Mouse (Mus musculus) MEL (cell line): ENCODE measurements at regions not wholly inside any gene's neighbourhood (a gene's known extent, or its start where the extent isn't known, plus 50 kb on each side); places are given as distances from the start of the nearest gene placed in this dataset.

Source experiments
- DNase-seq: peaks from one replicate; pipeline ENCODE4 v3.0.0; 2011; ENCODE audit warnings: low read depth, low spot score
- H3K27ac ChIP-seq: 2 replicates; pipeline ENCODE4 v1.5.1; 2012; ENCODE audit warnings: low read depth, mild to moderate bottlenecking, control low read depth, low read length, moderate library complexity; ENCODE audit not compliant: control insufficient read depth
- H3K27me3 ChIP-seq, 2 experiments: fragments of 150-350 bp in 1 of 2; sonication (generic) in 1 of 2; 2 replicates each; pipeline ENCODE4 v1.6.1; 2012; ENCODE audit warnings: low read length in 2 of 2, mild to moderate bottlenecking in 2 of 2, improper control_type of control experiment in 1 of 2, moderate library complexity in 1 of 2; ENCODE audit not compliant: insufficient read depth in 2 of 2, control insufficient read depth in 1 of 2
- H3K36me3 ChIP-seq, 2 experiments: 2 replicates each; pipeline ENCODE4 v1.6.1; 2012 to 2014; ENCODE audit warnings: low read length in 2 of 2, improper control_type of control experiment in 1 of 2, inconsistent platforms in 1 of 2, mild to moderate bottlenecking in 1 of 2; ENCODE audit not compliant: insufficient read depth in 2 of 2, control insufficient read depth in 1 of 2
- H3K4me1 ChIP-seq, 2 experiments: fragments of 150-350 bp in 1 of 2; sonication (generic) in 1 of 2; 2 replicates each; pipeline ENCODE4 v1.6.1; 2012; ENCODE audit warnings: low read length in 2 of 2, improper control_type of control experiment in 1 of 2, mild to moderate bottlenecking in 1 of 2; ENCODE audit not compliant: insufficient read depth in 2 of 2, control insufficient read depth in 1 of 2
- H3K4me3 ChIP-seq, 2 experiments: fragments of 150-350 bp in 1 of 2; sonication (generic) in 1 of 2; 2 replicates each; pipeline ENCODE4 v1.5.1; 2012; ENCODE audit warnings: low read depth in 2 of 2, low read length in 2 of 2, mild to moderate bottlenecking in 2 of 2, moderate library complexity in 2 of 2, control low read depth in 1 of 2, improper control_type of control experiment in 1 of 2; ENCODE audit not compliant: control insufficient read depth in 1 of 2, insufficient read depth in 1 of 2
- H3K79me2 ChIP-seq: 2 replicates; pipeline ENCODE4 v1.6.1; 2012; ENCODE audit warnings: mild to moderate bottlenecking, low read length, moderate library complexity; ENCODE audit not compliant: control insufficient read depth, poor library complexity, insufficient read depth
- H3K9ac ChIP-seq: 2 replicates; pipeline ENCODE4 v1.6.1; 2012; ENCODE audit warnings: low read depth, mild to moderate bottlenecking, control low read depth, low read length, moderate library complexity; ENCODE audit not compliant: control insufficient read depth, poor library complexity, severe bottlenecking
- H3K9me3 ChIP-seq: fragments of 150-350 bp; sonication (generic); replicated peaks from 2 replicates; pipeline ENCODE4 v1.6.1; 2012; ENCODE audit warnings: mild to moderate bottlenecking, low read length, improper control_type of control experiment, moderate library complexity; ENCODE audit not compliant: insufficient read depth
- BHLHE40 ChIP-seq: IDR thresholded peaks from 2 replicates; pipeline ENCODE4 v1.6.1; 2012; ENCODE audit warnings: low read depth, mild to moderate bottlenecking, inconsistent platforms, low read length, improper control_type of control experiment, borderline replicate concordance
- CHD1 ChIP-seq: IDR thresholded peaks from 2 replicates; pipeline ENCODE4 v1.6.1; 2012; ENCODE audit warnings: low read depth, mild to moderate bottlenecking, inconsistent platforms, low read length, improper control_type of control experiment
- CHD2 ChIP-seq: IDR thresholded peaks from 2 replicates; pipeline ENCODE4 v1.6.1; 2011; ENCODE audit warnings: low read length, improper control_type of control experiment
- CTCF ChIP-seq, 3 experiments: IDR thresholded peaks in 2 of 3; conservative IDR thresholded peaks in 1 of 3; 2 replicates each; pipeline ENCODE4 v1.5.1; 2011 to 2012; ENCODE audit warnings: low read length in 3 of 3, low read depth in 2 of 3, mild to moderate bottlenecking in 2 of 3, improper control_type of control experiment in 1 of 3, inconsistent platforms in 1 of 3, mixed read lengths in 1 of 3, moderate library complexity in 1 of 3; ENCODE audit not compliant: control insufficient read depth in 1 of 3, insufficient read depth in 1 of 3, poor library complexity in 1 of 3, severe bottlenecking in 1 of 3
- E2F4 ChIP-seq: IDR thresholded peaks from 2 replicates; pipeline ENCODE4 v1.6.1; 2011; ENCODE audit warnings: low read depth, low read length, improper control_type of control experiment, borderline replicate concordance
- HCFC1 ChIP-seq: IDR thresholded peaks from 2 replicates; pipeline ENCODE4 v1.6.1; 2012; ENCODE audit warnings: low read depth, mild to moderate bottlenecking, inconsistent platforms, low read length, improper control_type of control experiment, moderate library complexity
- KAT2A ChIP-seq: conservative IDR thresholded peaks from 2 replicates; pipeline ENCODE4 v1.6.1; 2012; ENCODE audit warnings: low read depth, low read length, improper control_type of control experiment, inconsistent platforms
- MAFK ChIP-seq: IDR thresholded peaks from 2 replicates; pipeline ENCODE4 v1.6.1; 2011; ENCODE audit warnings: low read depth, mild to moderate bottlenecking, low read length, improper control_type of control experiment, borderline replicate concordance
- MAZ ChIP-seq: IDR thresholded peaks from 2 replicates; pipeline ENCODE4 v1.6.1; 2012; ENCODE audit warnings: low read depth, mild to moderate bottlenecking, inconsistent platforms, low read length, improper control_type of control experiment
- MYC ChIP-seq: IDR thresholded peaks from 2 replicates; pipeline ENCODE4 v1.6.1; 2011; ENCODE audit warnings: low read depth, mild to moderate bottlenecking, low read length, improper control_type of control experiment, moderate library complexity
- POLR2AphosphoS5 ChIP-seq: IDR thresholded peaks from 2 replicates; pipeline ENCODE4 v1.6.1; 2012; ENCODE audit warnings: low read depth, borderline replicate concordance, mild to moderate bottlenecking, inconsistent platforms, low read length, moderate library complexity, mixed read lengths
- RAD21 ChIP-seq: IDR thresholded peaks from 2 replicates; pipeline ENCODE4 v1.6.1; 2011; ENCODE audit warnings: mild to moderate bottlenecking, low read depth, low read length, improper control_type of control experiment
- SIN3A ChIP-seq: IDR thresholded peaks from 2 replicates; pipeline ENCODE4 v1.6.1; 2012; ENCODE audit warnings: low read length, improper control_type of control experiment, inconsistent platforms
- SMC3 ChIP-seq: IDR thresholded peaks from 2 replicates; pipeline ENCODE4 v1.6.1; 2011; ENCODE audit warnings: low read depth, low read length, improper control_type of control experiment
- UBTF ChIP-seq: IDR thresholded peaks from 2 replicates; pipeline ENCODE4 v1.6.1; 2012; ENCODE audit warnings: low read depth, mild to moderate bottlenecking, inconsistent platforms, low read length, improper control_type of control experiment, moderate library complexity, borderline replicate concordance; ENCODE audit not compliant: insufficient read depth
- USF1 ChIP-seq: IDR thresholded peaks from 2 replicates; pipeline ENCODE4 v1.6.1; 2014; ENCODE audit warnings: low read depth, mild to moderate bottlenecking, inconsistent platforms, low read length, improper control_type of control experiment, moderate library complexity
- ZKSCAN1 ChIP-seq: IDR thresholded peaks from 2 replicates; pipeline ENCODE4 v1.6.1; 2012; ENCODE audit warnings: low read depth, mild to moderate bottlenecking, inconsistent platforms, low read length, improper control_type of control experiment, moderate library complexity
- ZMIZ1 ChIP-seq: IDR thresholded peaks from 2 replicates; pipeline ENCODE4 v1.6.1; 2012; ENCODE audit warnings: low read depth, mild to moderate bottlenecking, inconsistent platforms, low read length, improper control_type of control experiment, moderate library complexity
- ZNF384 ChIP-seq: IDR thresholded peaks from 2 replicates; pipeline ENCODE4 v1.6.1; 2012; ENCODE audit warnings: low read depth, mild to moderate bottlenecking, inconsistent platforms, low read length, improper control_type of control experiment

DNA sequence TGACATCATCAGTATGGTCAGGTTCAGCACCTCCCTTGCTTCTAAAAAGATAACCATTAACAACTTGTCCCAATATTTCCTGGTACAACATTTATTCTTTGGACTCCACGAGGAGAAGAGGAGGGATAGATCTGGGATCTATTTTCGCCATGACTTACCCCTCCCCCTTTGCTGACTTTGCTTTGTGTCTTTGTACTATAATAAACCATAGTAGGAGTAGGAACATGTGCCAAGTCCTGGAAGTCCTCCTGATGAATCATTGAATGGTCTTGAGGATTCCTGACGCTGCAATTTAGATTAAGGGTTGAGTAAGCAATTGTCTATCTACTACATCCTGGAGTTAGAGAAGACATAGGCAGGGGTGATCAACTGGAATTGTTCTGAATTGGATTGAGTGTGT lies 71.2 kb downstream of the Rbm11 start:
- peaks cover 0 to 2% of the 10 kb centered on the region in 2 experiments; a peak in 3 of 4 replicates for H3K27me3 ChIP-seq
- no peak for TF ChIP-seq E2F4
- no peak for TF ChIP-seq UBTF
- TF ChIP-seq KAT2A, result no peak
- TF ChIP-seq ZNF384, result no peak
- TF ChIP-seq CHD1, result no peak
- TF ChIP-seq SMC3, result no peak
- TF ChIP-seq RAD21, result no peak
- no peak for TF ChIP-seq ZMIZ1
- TF ChIP-seq MAFK, result no peak
- no peak for TF ChIP-seq SIN3A
- no peak for TF ChIP-seq POLR2AphosphoS5
- TF ChIP-seq ZKSCAN1, result no peak
- no peak for TF ChIP-seq MAZ
- TF ChIP-seq USF1, result no peak
- TF ChIP-seq, all 39 proteins: peak for 0
- DNase-seq, result no peak
- H3K9ac ChIP-seq, result no peak overlapping the region
- H3K36me3 ChIP-seq, result no peaks in the 10 kb centered on the region
- no peaks in the 10 kb centered on the region for H3K9me3 ChIP-seq
- no peak overlapping the region for H3K4me3 ChIP-seq
- no peak overlapping the region for H3K27ac ChIP-seq
- no peaks in the 10 kb centered on the region for H3K79me2 ChIP-seq
- H3K4me1 ChIP-seq, result no peaks in the 10 kb centered on the region

DNA sequence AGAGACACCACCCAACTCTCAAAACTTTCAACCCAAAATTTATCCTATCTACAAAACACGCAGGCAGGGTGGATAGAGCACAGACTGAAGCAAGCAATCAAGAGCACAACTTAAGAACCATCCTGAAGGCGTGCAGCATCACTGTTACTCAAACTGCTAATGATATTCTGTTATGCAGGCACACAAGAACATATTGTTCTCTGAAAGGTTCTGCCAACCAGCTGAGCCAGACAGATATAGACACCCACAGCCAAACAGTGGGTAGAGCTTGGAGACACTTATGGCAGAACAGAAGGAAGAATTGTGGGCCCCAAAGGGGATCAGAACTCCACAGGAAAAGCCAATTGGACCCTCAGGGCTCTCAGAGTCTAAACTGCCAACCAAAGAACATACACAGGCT lies 74.9 kb downstream of the Rbm11 start:
- H3K9ac ChIP-seq, result no peak overlapping the region
- no peaks in the 10 kb centered on the region for H3K9me3 ChIP-seq
- TF ChIP-seq HCFC1, result no peak
- H3K27ac ChIP-seq, result no peak overlapping the region
- no peaks in the 10 kb centered on the region for H3K79me2 ChIP-seq
- no peak overlapping the region for H3K4me3 ChIP-seq
- H3K36me3 ChIP-seq, result no peaks in the 10 kb centered on the region
- no peak for DNase-seq
- peaks cover 0 to 2% of the 10 kb centered on the region in 2 experiments; a peak in 3 of 4 replicates for H3K27me3 ChIP-seq
- no peaks in the 10 kb centered on the region for H3K4me1 ChIP-seq

DNA sequence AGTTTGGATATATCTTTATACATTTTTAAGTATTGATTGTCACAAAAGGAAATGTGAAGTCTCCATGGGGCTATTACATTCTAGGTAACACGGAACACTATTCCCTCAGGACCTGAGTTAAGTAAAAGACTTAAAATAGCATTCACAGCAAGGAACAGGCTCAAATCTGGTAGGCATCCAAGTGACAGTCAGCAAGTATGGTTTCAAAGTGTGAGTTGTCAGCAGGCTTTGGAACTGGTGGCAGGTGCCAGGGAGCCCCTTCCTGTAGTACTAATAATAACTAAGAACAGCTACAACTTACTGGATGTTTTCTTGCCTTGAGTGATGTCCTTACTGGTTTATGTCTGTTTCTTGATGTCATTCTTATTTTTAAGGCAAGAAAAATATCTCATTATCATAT lies 79.5 kb downstream of the Rbm11 start:
- H3K79me2 ChIP-seq, result no peaks in the 10 kb centered on the region
- no peaks in the 10 kb centered on the region for H3K36me3 ChIP-seq
- no peaks in the 10 kb centered on the region for H3K9me3 ChIP-seq
- no peak overlapping the region for H3K9ac ChIP-seq
- H3K27ac ChIP-seq, result no peak overlapping the region
- no peaks in the 10 kb centered on the region; a peak in 1 of 4 replicates for H3K27me3 ChIP-seq
- DNase-seq, result no peak
- H3K4me3 ChIP-seq, result no peak overlapping the region
- no peaks in the 10 kb centered on the region for H3K4me1 ChIP-seq
- TF ChIP-seq BHLHE40, result no peak
- TF ChIP-seq CTCF (IDR thresholded peaks at IDR 0.05 in 2 of 3, conservative IDR thresholded peaks at IDR 0.05 in 1 of 3; ENCODE audit: control insufficient read depth in 1 of 3, insufficient read depth in 1 of 3, low read depth in 2 of 3, low read length in 3 of 3, poor library complexity in 1 of 3, severe bottlenecking in 1 of 3), result no peak
- no peak for TF ChIP-seq MYC
- TF ChIP-seq CHD2, result no peak
